Mouse (Mus musculus): ENCODE data around the gene Rasgrf2. TPM values are rescaled to one million over a fixed set of nuclear protein-coding genes. Genes with fewer than 3 reads are reported as not detected.

Rasgrf2 gene
- polyA plus RNA-seq, 1 experiment, result not detected

DNA sequence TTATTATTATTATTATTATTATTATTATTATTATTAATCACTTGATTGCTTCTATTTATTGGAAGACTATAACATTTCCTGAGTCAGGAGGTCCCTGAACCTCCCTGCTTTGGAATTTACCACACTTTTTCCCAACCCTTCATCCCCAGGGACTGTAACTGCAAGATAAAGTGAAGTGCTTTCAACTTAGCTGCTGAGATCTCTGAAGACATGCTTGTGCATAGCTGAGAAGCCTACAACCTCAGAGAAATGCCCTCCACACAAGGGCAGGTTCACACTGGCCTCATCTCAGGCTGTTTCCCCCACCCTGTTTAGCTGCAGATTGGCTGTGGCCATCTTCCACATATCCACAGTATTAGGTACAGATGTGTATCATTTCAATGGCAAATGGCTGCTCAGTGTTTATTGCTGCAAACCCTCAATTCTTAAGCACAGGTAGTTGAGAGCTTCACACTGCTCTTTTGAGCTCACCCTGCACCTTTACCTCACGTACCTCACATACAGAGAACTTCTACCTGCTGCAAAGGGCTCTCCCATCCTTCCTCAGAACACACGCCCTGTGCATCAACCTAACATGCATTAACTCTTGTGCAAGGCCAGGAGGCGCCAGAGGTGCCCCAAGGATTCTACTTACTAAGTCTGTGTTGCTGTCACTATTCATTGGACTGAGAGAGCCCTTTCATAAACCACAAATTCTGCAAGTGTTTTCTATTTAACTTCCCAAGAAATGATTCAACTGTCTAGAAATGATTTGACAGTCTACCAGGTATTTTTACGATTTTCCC lies 202.7 kb downstream of the Rasgrf2 start:
- TF ChIP-seq GATA1 (IDR thresholded peaks at IDR 0.05; ENCODE audit: low read length), result no peak

DNA sequence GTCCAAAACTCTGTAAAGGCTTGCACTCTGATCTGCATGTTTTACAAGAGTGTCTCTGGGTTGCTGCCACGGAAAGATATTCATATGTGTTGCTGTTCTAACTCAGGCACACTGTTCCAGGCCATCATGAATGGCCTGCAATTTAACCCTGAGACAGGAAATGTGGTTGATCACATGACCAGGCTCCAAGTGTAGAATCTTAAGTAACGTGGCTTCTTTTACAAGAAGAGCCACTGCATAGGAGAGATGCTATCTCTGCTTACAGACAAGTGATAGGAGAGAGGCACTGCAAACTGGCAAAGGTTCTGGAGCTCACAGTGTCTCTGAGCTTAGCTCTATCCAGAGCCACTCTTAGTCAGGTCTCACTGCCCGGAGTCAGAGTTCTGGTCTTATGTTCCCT lies 210.4 kb downstream of the Rasgrf2 start:
- peak; percentile 21 for TF ChIP-seq GATA1 (IDR thresholded peaks at IDR 0.05; ENCODE audit: low read length)

- TF ChIP-seq GATA1 (IDR thresholded peaks at IDR 0.05; ENCODE audit: low read length), result no peak
Observed at GRCm38 (mm10) chr13:91918764-91919163, 212.7 kb downstream of the Rasgrf2 start.

DNA sequence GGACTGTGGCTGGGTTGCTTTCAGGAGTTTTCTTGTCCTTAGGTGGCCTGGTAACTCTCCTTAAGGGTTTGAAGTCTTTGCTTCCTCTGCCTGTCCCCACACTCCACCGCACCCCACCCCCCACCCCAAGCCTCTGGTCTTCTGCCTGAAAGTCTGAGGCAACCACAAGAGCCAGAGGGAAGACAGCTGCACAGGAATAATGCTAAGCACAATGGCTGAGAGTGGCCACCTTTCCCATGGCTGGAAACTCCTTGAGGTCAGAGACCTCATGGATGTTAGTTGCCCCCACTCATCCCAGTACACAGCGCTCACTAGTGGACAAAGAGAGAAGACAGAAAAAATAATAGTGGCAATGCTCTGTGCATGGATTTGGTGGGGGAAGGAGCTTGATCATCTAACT lies 213.6 kb downstream of the Rasgrf2 start:
- TF ChIP-seq GATA1 (IDR thresholded peaks at IDR 0.05; ENCODE audit: low read length), result no peak

- TF ChIP-seq GATA1 (IDR thresholded peaks at IDR 0.05; ENCODE audit: low read length), result no peak
Observed at GRCm38 (mm10) chr13:91916308-91916707, 215.1 kb downstream of the Rasgrf2 start.

DNA sequence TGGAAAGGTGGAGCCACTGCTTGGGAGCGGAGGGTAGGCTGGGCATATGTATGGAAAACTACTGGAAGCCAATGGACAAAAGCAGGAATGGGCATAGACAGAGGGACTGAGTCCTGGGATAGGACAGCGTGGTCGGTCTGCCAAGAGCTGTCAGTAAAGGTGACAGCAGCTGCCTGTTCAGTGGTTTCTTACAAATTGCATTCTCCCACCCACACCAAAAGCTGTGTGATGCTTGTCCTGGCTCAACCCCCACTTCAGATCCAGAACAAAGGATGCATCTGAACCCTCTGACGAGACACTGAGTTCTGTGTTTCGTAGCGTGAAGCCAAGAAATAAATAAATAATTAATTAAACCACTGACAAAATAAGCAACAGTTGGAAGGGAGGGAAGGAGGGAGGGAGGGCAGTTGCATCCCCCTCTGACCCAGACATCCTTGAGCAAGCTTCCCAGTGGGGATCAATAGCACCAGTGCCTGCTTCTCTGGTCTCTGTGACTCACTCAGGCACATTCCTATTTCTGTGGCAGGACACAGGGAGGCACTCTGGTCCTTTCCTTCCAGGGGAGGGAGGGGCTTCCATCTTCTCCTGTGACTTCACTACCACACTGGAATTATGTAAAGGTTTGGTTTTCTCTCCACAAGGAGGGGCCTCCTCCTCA lies 215.7 kb downstream of the Rasgrf2 start:
- no peak for TF ChIP-seq GATA1 (IDR thresholded peaks at IDR 0.05; ENCODE audit: low read length)

GRCm38 (mm10) chr13:91915192-91915581 lies 216.3 kb downstream of the Rasgrf2 start:
- no peak for TF ChIP-seq GATA1 (IDR thresholded peaks at IDR 0.05; ENCODE audit: low read length)

- TF ChIP-seq GATA1 (IDR thresholded peaks at IDR 0.05; ENCODE audit: low read length), result no peak
Observed at GRCm38 (mm10) chr13:91911652-91912051, 219.8 kb downstream of the Rasgrf2 start.

- TF ChIP-seq GATA1 (IDR thresholded peaks at IDR 0.05; ENCODE audit: low read length), result no peak
Observed at GRCm38 (mm10) chr13:91911211-91911610, 220.2 kb downstream of the Rasgrf2 start.

GRCm38 (mm10) chr13:91908202-91908980 lies 223.1 kb downstream of the Rasgrf2 start:
- no peak for TF ChIP-seq GATA1 (IDR thresholded peaks at IDR 0.05; ENCODE audit: low read length)

DNA sequence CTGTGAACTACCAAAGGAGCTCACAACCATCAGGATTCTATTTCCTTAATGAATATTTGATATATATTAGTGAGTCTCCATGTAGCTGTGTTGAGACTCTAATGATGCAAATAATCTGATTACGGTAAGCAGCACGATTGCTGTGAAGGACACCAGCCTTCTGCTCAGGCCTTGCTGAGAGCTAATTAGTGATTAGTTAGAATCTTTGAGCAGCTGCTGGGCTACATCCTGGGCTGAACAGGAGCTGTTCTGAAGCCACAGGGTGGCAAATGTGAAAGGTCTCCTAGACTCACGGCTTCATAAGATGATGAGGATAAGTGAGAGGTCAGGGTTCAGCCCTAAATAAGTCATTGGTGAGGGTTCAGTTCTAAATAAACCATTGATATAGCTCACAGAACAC lies 225.1 kb downstream of the Rasgrf2 start:
- TF ChIP-seq GATA1 (IDR thresholded peaks at IDR 0.05; ENCODE audit: low read length), result no peak

DNA sequence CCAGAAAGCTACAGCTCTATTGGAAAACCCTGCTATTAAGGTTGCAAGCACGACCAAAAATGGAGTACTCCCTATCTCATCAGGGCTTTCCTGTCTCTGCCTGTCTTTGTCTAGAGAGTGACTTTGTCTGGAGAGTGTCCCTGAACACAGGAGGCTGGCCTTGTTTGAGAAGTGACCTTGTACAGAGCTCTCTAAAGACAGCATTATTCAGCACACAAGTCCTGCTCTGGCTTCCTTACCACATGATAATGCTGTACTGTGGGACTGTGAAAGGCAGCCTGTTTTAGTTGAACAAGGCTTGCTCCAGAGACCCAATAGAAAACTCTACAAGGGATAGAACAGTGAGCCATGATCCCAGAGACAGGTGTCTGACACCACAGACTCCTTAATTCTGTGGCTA lies 235.0 kb downstream of the Rasgrf2 start:
- TF ChIP-seq GATA1 (IDR thresholded peaks at IDR 0.05; ENCODE audit: low read length), result no peak

DNA sequence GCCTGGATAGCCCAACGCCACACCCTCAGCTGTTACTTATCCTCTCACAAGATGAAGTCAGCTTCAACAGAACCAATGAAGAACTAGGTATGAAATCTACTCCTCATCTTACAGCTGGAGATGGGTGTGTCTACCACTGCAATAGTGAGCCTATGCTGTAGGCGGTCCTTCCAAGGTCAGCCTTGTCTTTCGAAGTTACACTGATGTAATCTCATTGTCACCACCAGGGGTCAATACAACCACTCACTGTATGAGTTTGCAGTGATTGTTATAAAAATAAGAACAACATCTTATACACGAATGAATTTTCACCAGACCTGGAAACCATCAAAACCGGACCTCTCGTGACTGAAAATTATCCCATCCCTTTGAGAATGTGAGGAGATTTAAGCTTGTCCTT lies 238.3 kb downstream of the Rasgrf2 start:
- TF ChIP-seq GATA1 (IDR thresholded peaks at IDR 0.05; ENCODE audit: low read length), result no peak

DNA sequence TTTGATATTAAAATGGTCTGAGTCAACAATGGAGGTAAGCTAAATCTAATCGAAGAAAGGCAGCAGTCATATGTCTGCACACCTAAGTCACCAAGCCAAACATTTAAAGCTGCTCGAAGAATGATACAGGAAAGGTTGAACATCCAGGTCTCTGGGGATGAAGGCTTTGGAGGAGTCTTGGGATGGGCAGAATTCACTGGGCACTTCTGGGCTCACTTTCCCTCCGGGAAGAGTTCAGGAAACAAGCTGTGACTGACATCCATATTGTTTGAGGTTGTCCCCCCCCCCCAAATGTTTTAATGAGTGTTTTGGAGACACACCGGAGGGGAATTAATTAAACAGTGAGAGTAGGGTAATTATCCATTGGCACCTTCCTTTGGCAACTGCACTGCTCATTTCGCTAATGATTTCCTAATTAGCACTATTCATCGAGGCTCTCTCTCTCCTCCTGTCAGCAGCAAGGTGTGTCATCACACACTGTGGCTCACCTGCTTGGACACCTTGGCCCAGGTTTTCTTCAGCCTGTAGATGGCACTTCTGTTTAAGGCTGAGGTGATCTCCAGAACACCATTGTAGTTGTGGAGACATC lies 241.3 kb downstream of the Rasgrf2 start:
- no peak for TF ChIP-seq GATA1 (IDR thresholded peaks at IDR 0.05; ENCODE audit: low read length)

DNA sequence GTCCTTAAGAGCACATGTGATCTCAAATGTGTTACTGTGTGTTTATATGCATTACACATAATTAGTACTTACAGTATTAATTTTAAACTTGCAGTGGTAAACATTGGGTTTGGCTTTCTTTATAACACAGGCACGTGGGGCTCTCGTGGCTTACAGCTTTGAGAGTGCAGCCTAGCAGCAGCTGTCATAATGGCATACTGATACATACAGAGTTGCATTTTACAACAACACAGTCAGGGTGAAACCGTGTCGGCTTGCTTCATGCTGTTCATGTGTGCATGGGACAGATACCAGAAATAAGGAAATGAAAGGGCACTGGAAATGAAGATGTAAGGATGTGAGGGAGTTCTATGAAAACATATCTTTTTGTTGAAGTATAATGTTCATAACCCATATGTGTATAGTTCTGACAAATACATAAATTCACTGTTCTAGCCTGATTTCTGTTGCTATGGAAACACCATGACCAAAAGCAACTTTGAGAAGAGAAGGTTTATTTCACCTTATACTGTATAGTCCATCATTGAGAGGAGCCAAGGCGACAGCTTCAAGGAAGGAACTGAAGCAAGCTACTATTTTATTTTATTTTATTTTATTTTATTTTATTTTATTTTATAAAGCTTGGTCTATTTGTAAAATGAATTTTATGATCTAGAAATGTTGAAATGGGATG lies 246.6 kb downstream of the Rasgrf2 start:
- TF ChIP-seq GATA1 (IDR thresholded peaks at IDR 0.05; ENCODE audit: low read length), result no peak
